Mouse (Mus musculus) cerebellum, adult 18-20 months (tissue): ENCODE data around the gene Map1s.
A peak's percentile ranks its signal among the peaks of the same experiment; 100 is the strongest.

Experiments
- DNase-seq, 2 experiments: peaks; one replicate each; pipeline ENCODE4 v3.0.0; 2021

Gene Map1s

DNA sequence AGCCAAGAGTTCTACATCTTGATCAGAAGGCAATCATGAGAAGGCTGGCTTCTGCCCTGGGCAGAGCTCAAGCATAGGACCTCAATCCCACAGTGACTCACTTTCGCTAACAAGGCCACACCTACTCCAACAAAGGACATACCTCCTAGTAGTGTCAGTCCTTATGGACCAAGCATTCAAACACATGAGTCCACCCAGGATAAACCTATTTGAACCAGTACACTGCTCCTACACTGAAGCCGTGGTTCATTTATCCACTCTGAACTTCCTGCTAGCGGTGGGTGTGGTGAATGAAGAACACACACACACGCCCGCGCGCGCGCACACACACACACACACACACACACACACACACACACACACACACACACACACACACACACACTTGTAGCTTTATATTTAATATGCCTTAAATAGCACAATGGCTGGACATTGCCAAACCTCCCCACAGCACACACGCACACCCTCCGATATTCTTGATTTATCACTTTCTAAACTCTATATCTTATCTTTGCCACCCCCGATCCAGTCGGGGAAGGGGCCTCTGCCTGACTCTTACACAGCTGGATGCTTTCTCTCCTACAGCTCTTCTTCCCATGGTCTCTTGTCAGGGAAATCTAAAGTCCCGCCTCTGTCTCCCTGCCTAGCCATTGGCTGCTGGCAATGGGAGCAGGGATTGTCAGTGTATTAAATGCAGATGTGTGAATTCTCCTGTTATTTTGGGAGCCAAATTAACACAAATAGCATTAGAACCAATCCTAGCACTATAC is 55.2 kb downstream of the Map1s start:
- DNase-seq, result no peak

DNA sequence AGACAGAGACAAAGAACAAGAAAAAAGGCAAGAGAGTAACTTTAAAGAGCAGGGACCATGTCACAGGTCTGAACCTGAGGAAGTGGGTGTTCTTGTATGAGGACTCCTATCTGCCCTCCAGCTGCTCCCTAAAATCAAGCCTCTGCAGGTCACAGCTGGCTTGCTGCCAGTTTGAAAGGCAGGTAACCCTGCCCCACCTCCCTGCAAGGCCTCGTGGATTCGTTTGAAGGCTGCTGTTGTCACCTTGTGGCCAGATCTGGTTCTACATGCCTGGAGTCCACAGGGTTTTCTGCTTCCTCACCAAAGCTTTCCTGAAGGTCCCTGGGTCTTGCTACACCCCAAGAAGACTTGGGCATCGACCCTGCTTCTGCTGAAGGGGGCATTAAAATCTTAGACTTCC is 58.4 kb downstream of the Map1s start:
- peak; percentile 9 to 17 for DNase-seq

DNA sequence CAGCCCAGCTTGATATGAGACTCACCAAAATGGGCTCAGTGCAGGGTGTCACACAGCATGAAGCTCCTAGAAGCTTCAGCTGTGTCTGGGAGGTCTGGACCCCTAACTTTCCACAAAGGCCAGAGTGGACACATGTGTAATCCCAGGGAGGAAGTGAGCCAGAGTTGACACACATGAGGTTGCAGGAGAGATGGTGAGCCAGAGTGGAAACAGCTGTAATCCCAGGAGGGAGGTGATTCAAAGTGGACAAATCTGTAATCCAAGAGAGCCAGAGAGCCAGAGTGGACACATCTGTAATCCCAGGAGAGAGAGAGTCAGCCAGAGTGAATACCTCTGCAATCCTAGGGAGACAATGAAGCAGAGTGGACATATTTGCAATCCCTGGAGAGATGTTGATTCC is 59.1 kb downstream of the Map1s start:
- no peak for DNase-seq
